Mouse (Mus musculus): ENCODE measurements at regions not wholly inside any gene's neighbourhood (a gene's known extent, or its start where the extent isn't known, plus 50 kb on each side); places are given as distances from the start of the nearest gene placed in this dataset.

GRCm38 (mm10) chr11:7282188-7282587 lies 68.5 kb upstream of the Igfbp3 start:
- H3K27ac ChIP-seq (ENCODE audit: insufficient read depth, low read depth, low read length, poor library complexity, severe bottlenecking) = no peak overlapping the region
- in situ Hi-C loops (cut with MboI; ENCODE audit: low sequenced_read_pairs in 2 of 2, unreplicated experiment in 2 of 2) = no loop called here
- no peak overlapping the region for H3K9ac ChIP-seq (ENCODE audit: insufficient read depth, low read depth, low read length, poor library complexity, severe bottlenecking)
- 0 out of 4 replicates have a peak, but pooled peaks cover 0 to 3% of the 10 kb centered on the region in 2 experiments for H3K4me1 ChIP-seq (ENCODE audit: control insufficient read depth in 2 of 2, insufficient read depth in 2 of 2, low read length in 2 of 2, poor library complexity in 1 of 2)
- no peak for DNase-seq (ENCODE audit: low read depth, low spot score)
- H3K36me3 ChIP-seq (ENCODE audit: control insufficient read depth, insufficient read depth, low read length, poor library complexity, severe bottlenecking) = no peaks in the 10 kb centered on the region
- H3K9me3 ChIP-seq (ENCODE audit: control insufficient read depth, insufficient read depth, low read depth, low read length) = 0 out of 2 replicates have a peak, but pooled peaks cover 2% of the 10 kb centered on the region
- no peak overlapping the region for H3K4me3 ChIP-seq (ENCODE audit: insufficient read depth in 1 of 2, low read depth in 1 of 2, low read length in 2 of 2, poor library complexity in 1 of 2, severe bottlenecking in 1 of 2)
- TF ChIP-seq ZC3H11A (IDR thresholded peaks at IDR 0.05; ENCODE audit: borderline replicate concordance, low read depth, low read length) (no peak), CHD2 (IDR thresholded peaks at IDR 0.05; ENCODE audit: low read depth, low read length) (no peak), MAFK (IDR thresholded peaks at IDR 0.05; ENCODE audit: insufficient read depth, low read depth, low read length) (no peak), ZNF384 (IDR thresholded peaks at IDR 0.05; ENCODE audit: low read depth, low read length) (no peak), HCFC1 (IDR thresholded peaks at IDR 0.05; ENCODE audit: borderline replicate concordance, insufficient read depth, low read length) (no peak)

- H3K9ac ChIP-seq (ENCODE audit: insufficient read depth, low read depth, low read length, poor library complexity, severe bottlenecking) = no peak overlapping the region
- no peak for DNase-seq (ENCODE audit: low read depth, low spot score)
- H3K36me3 ChIP-seq (ENCODE audit: control insufficient read depth, insufficient read depth, low read length, poor library complexity, severe bottlenecking) = no peaks in the 10 kb centered on the region
- in situ Hi-C loops (cut with MboI; ENCODE audit: low sequenced_read_pairs in 2 of 2, unreplicated experiment in 2 of 2) = no loop called here
- H3K4me3 ChIP-seq (ENCODE audit: insufficient read depth in 1 of 2, low read depth in 1 of 2, low read length in 2 of 2, poor library complexity in 1 of 2, severe bottlenecking in 1 of 2) = no peak overlapping the region
- 0 out of 2 replicates have a peak, but pooled peaks cover 2% of the 10 kb centered on the region for H3K9me3 ChIP-seq (ENCODE audit: control insufficient read depth, insufficient read depth, low read depth, low read length)
- no peak overlapping the region for H3K27ac ChIP-seq (ENCODE audit: insufficient read depth, low read depth, low read length, poor library complexity, severe bottlenecking)
- TF ChIP-seq HCFC1 (IDR thresholded peaks at IDR 0.05; ENCODE audit: borderline replicate concordance, insufficient read depth, low read length) (no peak), ZNF384 (IDR thresholded peaks at IDR 0.05; ENCODE audit: low read depth, low read length) (no peak), CHD2 (IDR thresholded peaks at IDR 0.05; ENCODE audit: low read depth, low read length) (no peak), MAFK (IDR thresholded peaks at IDR 0.05; ENCODE audit: insufficient read depth, low read depth, low read length) (no peak)
- 0 out of 4 replicates have a peak, but pooled peaks cover 0 to 3% of the 10 kb centered on the region in 2 experiments for H3K4me1 ChIP-seq (ENCODE audit: control insufficient read depth in 2 of 2, insufficient read depth in 2 of 2, low read length in 2 of 2, poor library complexity in 1 of 2)
Measured at GRCm38 (mm10) chr11:7281656-7282055, 67.9 kb upstream of the Igfbp3 start.

GRCm38 (mm10) chr11:7279891-7280290 lies 66.2 kb upstream of the Igfbp3 start:
- TF ChIP-seq ZNF384 (IDR thresholded peaks at IDR 0.05; ENCODE audit: low read depth, low read length) = no peak
- TF ChIP-seq HCFC1 (IDR thresholded peaks at IDR 0.05; ENCODE audit: borderline replicate concordance, insufficient read depth, low read length) = no peak
- TF ChIP-seq CHD2 (IDR thresholded peaks at IDR 0.05; ENCODE audit: low read depth, low read length) = no peak
- TF ChIP-seq MAFK (IDR thresholded peaks at IDR 0.05; ENCODE audit: insufficient read depth, low read depth, low read length) = no peak
- no peak for TF ChIP-seq ZC3H11A (IDR thresholded peaks at IDR 0.05; ENCODE audit: borderline replicate concordance, low read depth, low read length)
- Histone ChIP-seq H3K9ac (ENCODE audit: insufficient read depth, low read depth, low read length, poor library complexity, severe bottlenecking) (no peak overlapping the region), H3K4me3 (ENCODE audit: insufficient read depth in 1 of 2, low read depth in 1 of 2, low read length in 2 of 2, poor library complexity in 1 of 2, severe bottlenecking in 1 of 2) (no peak overlapping the region), H3K4me1 (ENCODE audit: control insufficient read depth in 2 of 2, insufficient read depth in 2 of 2, low read length in 2 of 2, poor library complexity in 1 of 2) (0 out of 4 replicates have a peak, but pooled peaks cover 0 to 3% of the 10 kb centered on the region in 2 experiments), H3K27ac (ENCODE audit: insufficient read depth, low read depth, low read length, poor library complexity, severe bottlenecking) (no peak overlapping the region), H3K36me3 (ENCODE audit: control insufficient read depth, insufficient read depth, low read length, poor library complexity, severe bottlenecking) (no peaks in the 10 kb centered on the region), H3K9me3 (ENCODE audit: control insufficient read depth, insufficient read depth, low read depth, low read length) (0 out of 2 replicates have a peak, but pooled peaks cover 2% of the 10 kb centered on the region)
- no peak for DNase-seq (ENCODE audit: low read depth, low spot score)
- in situ Hi-C loops (cut with MboI; ENCODE audit: low sequenced_read_pairs in 2 of 2, unreplicated experiment in 2 of 2) = no loop called here

DNA sequence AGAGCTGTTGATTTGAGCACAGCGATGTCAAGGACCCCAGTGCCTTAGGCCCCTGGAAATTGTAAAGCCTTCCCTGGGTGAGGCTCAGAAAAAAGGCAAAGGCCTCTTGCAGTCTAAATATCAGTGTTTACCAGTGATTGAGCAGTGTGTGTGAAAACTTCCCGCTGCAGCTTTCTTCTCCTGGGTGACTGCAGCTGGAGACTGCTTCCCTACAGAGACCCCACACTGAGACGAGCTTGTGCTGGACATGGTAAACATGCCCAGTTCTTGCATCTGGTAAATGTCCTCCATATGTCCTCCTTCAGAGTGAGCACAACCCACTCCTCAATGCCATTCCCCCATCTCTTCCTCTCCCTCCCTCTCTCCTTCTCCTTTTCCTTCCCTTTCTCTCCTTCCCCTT lies 58.8 kb upstream of the Igfbp3 start:
- no peak overlapping the region for H3K27ac ChIP-seq (ENCODE audit: insufficient read depth, low read depth, low read length, poor library complexity, severe bottlenecking)
- no peak for DNase-seq (ENCODE audit: low read depth, low spot score)

GRCm38 (mm10) chr11:7270916-7271315 lies 57.2 kb upstream of the Igfbp3 start:
- H3K9me3 ChIP-seq (ENCODE audit: control insufficient read depth, insufficient read depth, low read depth, low read length) = no peaks in the 10 kb centered on the region
- no peak overlapping the region for H3K4me3 ChIP-seq (ENCODE audit: insufficient read depth in 1 of 2, low read depth in 1 of 2, low read length in 2 of 2, poor library complexity in 1 of 2, severe bottlenecking in 1 of 2)
- H3K27ac ChIP-seq (ENCODE audit: insufficient read depth, low read depth, low read length, poor library complexity, severe bottlenecking) = no peak overlapping the region
- DNase-seq (ENCODE audit: low read depth, low spot score) = no peak
- in situ Hi-C loops (cut with MboI; ENCODE audit: low sequenced_read_pairs in 2 of 2, unreplicated experiment in 2 of 2) = no loop called here
- no peak overlapping the region for H3K9ac ChIP-seq (ENCODE audit: insufficient read depth, low read depth, low read length, poor library complexity, severe bottlenecking)
- no peak for TF ChIP-seq ZNF384 (IDR thresholded peaks at IDR 0.05; ENCODE audit: low read depth, low read length)
- no peak for TF ChIP-seq CHD2 (IDR thresholded peaks at IDR 0.05; ENCODE audit: low read depth, low read length)
- TF ChIP-seq MAFK (IDR thresholded peaks at IDR 0.05; ENCODE audit: insufficient read depth, low read depth, low read length) = no peak
- TF ChIP-seq ZC3H11A (IDR thresholded peaks at IDR 0.05; ENCODE audit: borderline replicate concordance, low read depth, low read length) = no peak
- TF ChIP-seq HCFC1 (IDR thresholded peaks at IDR 0.05; ENCODE audit: borderline replicate concordance, insufficient read depth, low read length) = no peak
- no peaks in the 10 kb centered on the region for H3K36me3 ChIP-seq (ENCODE audit: control insufficient read depth, insufficient read depth, low read length, poor library complexity, severe bottlenecking)
- no peaks in the 10 kb centered on the region for H3K4me1 ChIP-seq (ENCODE audit: control insufficient read depth in 2 of 2, insufficient read depth in 2 of 2, low read length in 2 of 2, poor library complexity in 1 of 2)

More for the DNA sequence above, 58.8 kb upstream of the Igfbp3 start:
- Histone ChIP-seq H3K4me3 (ENCODE audit: insufficient read depth in 1 of 2, low read depth in 1 of 2, low read length in 2 of 2, poor library complexity in 1 of 2, severe bottlenecking in 1 of 2) (no peak overlapping the region), H3K9me3 (ENCODE audit: control insufficient read depth, insufficient read depth, low read depth, low read length) (no peaks in the 10 kb centered on the region), H3K36me3 (ENCODE audit: control insufficient read depth, insufficient read depth, low read length, poor library complexity, severe bottlenecking) (no peaks in the 10 kb centered on the region), H3K9ac (ENCODE audit: insufficient read depth, low read depth, low read length, poor library complexity, severe bottlenecking) (no peak overlapping the region), H3K4me1 (ENCODE audit: control insufficient read depth in 2 of 2, insufficient read depth in 2 of 2, low read length in 2 of 2, poor library complexity in 1 of 2) (no peaks in the 10 kb centered on the region)
- no peak for TF ChIP-seq HCFC1 (IDR thresholded peaks at IDR 0.05; ENCODE audit: borderline replicate concordance, insufficient read depth, low read length)
- TF ChIP-seq MAFK (IDR thresholded peaks at IDR 0.05; ENCODE audit: insufficient read depth, low read depth, low read length) = no peak
- TF ChIP-seq CHD2 (IDR thresholded peaks at IDR 0.05; ENCODE audit: low read depth, low read length) = no peak
- TF ChIP-seq ZC3H11A (IDR thresholded peaks at IDR 0.05; ENCODE audit: borderline replicate concordance, low read depth, low read length) = no peak
- no peak for TF ChIP-seq ZNF384 (IDR thresholded peaks at IDR 0.05; ENCODE audit: low read depth, low read length)
- in situ Hi-C loops (cut with MboI; ENCODE audit: low sequenced_read_pairs in 2 of 2, unreplicated experiment in 2 of 2) = no loop called here
